Mouse (Mus musculus): ENCODE results near the gene Gimap4. TPM values are rescaled to one million over a fixed set of nuclear protein-coding genes. Genes with fewer than 3 reads are reported as not detected.

Gimap4 gene
- 0.98 and 1.2 TPM in 2 replicates for polyA plus RNA-seq (2012; rRNA removed)

GRCm38 (mm10) chr6:48684319-48684718, at the start of gene Gimap4:
Gene Gimap4, plus strand, starts transcription at chr6:48684549.

GRCm38 (mm10) chr6:48646995-48647394, 37.4 kb upstream of the Gimap4 start, which contains the start of gene Gimap8:
Gene Gimap8, plus strand, starts transcription at chr6:48647234.

GRCm38 (mm10) chr6:48675931-48676859, 8.2 kb upstream of the Gimap4 start, which contains the start of gene Gimap9:
Gene Gimap9, plus strand, starts transcription at chr6:48676129.

GRCm38 (mm10) chr6:48718455-48718854, 34.1 kb downstream of the Gimap4 start, which contains the start of the genes Gm28053 and Gimap7:
Gene Gm28053, plus strand, starts transcription at chr6:48718607.
Gene Gimap7, plus strand, starts transcription at chr6:48718621.

DNA sequence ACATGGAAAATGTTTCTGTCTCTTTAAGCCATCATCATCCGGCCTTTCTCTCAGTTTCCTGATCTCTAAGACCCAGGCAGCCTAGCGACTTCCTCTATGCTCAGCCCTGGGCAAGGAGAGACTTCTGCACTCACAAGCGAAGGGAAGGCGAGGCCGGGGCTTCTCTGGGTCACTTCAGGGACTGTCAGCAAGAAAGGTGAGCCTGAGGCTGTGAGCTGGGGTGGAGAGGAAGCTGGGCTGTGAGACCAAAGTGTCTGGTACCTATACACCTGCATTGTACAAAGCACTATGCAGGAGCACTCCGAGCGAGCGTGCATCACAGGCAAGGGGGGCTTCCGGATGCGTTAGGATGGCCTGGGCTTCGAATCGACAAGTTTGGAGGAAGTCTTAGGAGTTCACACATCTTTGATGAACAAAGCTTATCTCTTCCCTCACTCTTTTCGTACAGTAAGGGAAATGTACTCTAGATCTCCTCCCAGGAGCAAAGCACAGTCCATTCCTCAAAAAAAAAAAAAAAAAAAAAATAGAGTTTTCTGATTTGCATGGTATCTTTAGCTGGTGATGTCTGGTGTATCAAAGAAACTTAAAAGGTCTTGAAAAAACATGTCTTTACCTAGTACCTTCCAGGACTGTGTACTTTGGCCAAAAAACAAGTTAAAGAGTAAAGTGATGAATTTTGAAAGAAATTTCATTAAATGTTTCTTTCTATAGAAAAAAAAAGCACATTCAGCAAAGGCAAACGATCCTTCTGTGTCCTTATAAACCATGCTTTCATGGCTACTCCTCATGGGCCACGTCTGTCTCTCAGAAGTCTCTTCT, 54.8 kb downstream of the Gimap4 start, which contains the start of gene Gimap1:
Gene Gimap1 (plus strand): TSS at position 94 of the 819 bp plus-strand sequence.

Other genes with a start within 250 kb of the Gimap4 start
- 19.5 and 20.3 TPM in 2 replicates for gene Zfp467, start 238.7 kb upstream of the Gimap4 start, polyA plus RNA-seq (2012; rRNA removed)
- 0.24 and 0.50 TPM in 2 replicates for gene Sspo, start 236.3 kb upstream of the Gimap4 start, polyA plus RNA-seq (2012; rRNA removed)
- 13.9 and 14.1 TPM in 2 replicates for gene Atp6v0e2, start 146.9 kb upstream of the Gimap4 start, polyA plus RNA-seq (2012; rRNA removed)
- 6.2 and 7.2 TPM in 2 replicates for gene Lrrc61, start 129.8 kb upstream of the Gimap4 start, polyA plus RNA-seq (2012; rRNA removed)
- gene Rarres2, start 111.8 kb upstream of the Gimap4 start, polyA plus RNA-seq (2012; rRNA removed) = 46.6 and 47.3 TPM in 2 replicates
- not detected in 2 replicates for gene Gm45021, start 94.9 kb upstream of the Gimap4 start, polyA plus RNA-seq (2012; rRNA removed)
- 13.2 and 15.6 TPM in 2 replicates for gene Repin1, start 90.7 kb upstream of the Gimap4 start, polyA plus RNA-seq (2012; rRNA removed)
- not detected in 2 replicates for gene Gm44965, start 90.6 kb upstream of the Gimap4 start, polyA plus RNA-seq (2012; rRNA removed)
- 2.3 and 3.2 TPM in 2 replicates for gene Zfp775, start 82.5 kb upstream of the Gimap4 start, polyA plus RNA-seq (2012; rRNA removed)
- 0.71 and 0.78 TPM in 2 replicates for gene AI854703, start 57.8 kb upstream of the Gimap4 start, polyA plus RNA-seq (2012; rRNA removed)
- 0.26 and 0.52 TPM in 2 replicates for gene Gimap8, start 37.3 kb upstream of the Gimap4 start, polyA plus RNA-seq (2012; rRNA removed)
- 0.23 TPM in 1 of 2 replicates, not detected in the other for gene Gimap9, start 8.4 kb upstream of the Gimap4 start, polyA plus RNA-seq (2012; rRNA removed)
- gene Gimap6, start 23.7 kb downstream of the Gimap4 start, polyA plus RNA-seq (2012; rRNA removed) = 0.57 and 1.1 TPM in 2 replicates
- not detected in 2 replicates for gene Gm28053, start 34.1 kb downstream of the Gimap4 start, polyA plus RNA-seq (2012; rRNA removed)
- gene Gimap7, start 34.1 kb downstream of the Gimap4 start, polyA plus RNA-seq (2012; rRNA removed) = 0.05 TPM in 1 of 2 replicates, not detected in the other
- 1.3 and 3.6 TPM in 2 replicates for gene Gimap1, start 54.5 kb downstream of the Gimap4 start, polyA plus RNA-seq (2012; rRNA removed)
- 0.89 and 1.6 TPM in 2 replicates for gene Gimap5, start 61.6 kb downstream of the Gimap4 start, polyA plus RNA-seq (2012; rRNA removed)
- gene Gimap3, start 86.3 kb downstream of the Gimap4 start, polyA plus RNA-seq (2012; rRNA removed) = 0.25 and 0.55 TPM in 2 replicates
- gene Tmem176a, start 156.4 kb downstream of the Gimap4 start, polyA plus RNA-seq (2012; rRNA removed) = 59.3 and 80.5 TPM in 2 replicates
- 108 and 110 TPM in 2 replicates for gene Tmem176b, start 156.9 kb downstream of the Gimap4 start, polyA plus RNA-seq (2012; rRNA removed)
- gene Aoc1, start 188.3 kb downstream of the Gimap4 start, polyA plus RNA-seq (2012; rRNA removed) = 0.11 and 0.17 TPM in 2 replicates
- not detected in 2 replicates for gene 1600015I10Rik, start 245.3 kb downstream of the Gimap4 start, polyA plus RNA-seq (2012; rRNA removed)

Data from stomach, adult 2 months (tissue).